Mouse (Mus musculus): ENCODE data around the gene Pdzrn3. TPM values are rescaled to one million over a fixed set of nuclear protein-coding genes. Genes with fewer than 3 reads are reported as not detected.

The Pdzrn3 gene
- total and polyA plus RNA-seq, 2 experiments from 2014 or later = 10.7 to 29.1 TPM

GRCm38 (mm10) chr6:101305543-101305942 is 72.2 kb downstream of the Pdzrn3 start:
- Histone ChIP-seq H3K36me3 (ENCODE audit: insufficient read depth) (no peaks in the 10 kb centered on the region), H3K4me1 (ENCODE audit: insufficient read depth) (peaks cover 5% of the 10 kb centered on the region; the same call in 1 of the 2 replicates), H3K9ac (no peak overlapping the region), H3K27me3 (ENCODE audit: insufficient read depth, low read length) (no peaks in the 10 kb centered on the region), H3K4me3 (ENCODE audit: low read depth, low read length) (no peak overlapping the region), H3K9me3 (ENCODE audit: low read length) (no peaks in the 10 kb centered on the region), H3K4me2 (ENCODE audit: low read depth) (no peak overlapping the region), H3K27ac (ENCODE audit: low read depth, low read length) (no peak overlapping the region)
- DNase-seq (no peak), ATAC-seq (no peak)
- WGBS = 92% methylated on average over 6 of the region's 6 CpGs
- no peak for TF ChIP-seq CTCF (IDR thresholded peaks at IDR 0.05; ENCODE audit: low read depth)

- H3K27me3 ChIP-seq (ENCODE audit: insufficient read depth, low read length) = no peaks in the 10 kb centered on the region
- H3K4me3 ChIP-seq (ENCODE audit: low read depth, low read length) = no peak overlapping the region
- H3K9ac ChIP-seq = no peak overlapping the region
- ATAC-seq (no peak), DNase-seq (no peak)
- 86% methylated on average over 11 of the region's 11 CpGs for WGBS
- no peaks in the 10 kb centered on the region for H3K36me3 ChIP-seq (ENCODE audit: insufficient read depth)
- no peaks in the 10 kb centered on the region for H3K9me3 ChIP-seq (ENCODE audit: low read length)
- no peak for TF ChIP-seq CTCF (IDR thresholded peaks at IDR 0.05; ENCODE audit: low read depth)
- peaks cover 5% of the 10 kb centered on the region; the same call in 1 of the 2 replicates for H3K4me1 ChIP-seq (ENCODE audit: insufficient read depth)
- H3K4me2 ChIP-seq (ENCODE audit: low read depth) = no peak overlapping the region
- H3K27ac ChIP-seq (ENCODE audit: low read depth, low read length) = no peak overlapping the region
Measured at GRCm38 (mm10) chr6:101303959-101304738, 73.5 kb downstream of the Pdzrn3 start.

GRCm38 (mm10) chr6:101303501-101303900 is 74.2 kb downstream of the Pdzrn3 start:
- Histone ChIP-seq H3K4me2 (ENCODE audit: low read depth) (no peak overlapping the region), H3K27ac (ENCODE audit: low read depth, low read length) (no peak overlapping the region), H3K9me3 (ENCODE audit: low read length) (no peaks in the 10 kb centered on the region), H3K4me1 (ENCODE audit: insufficient read depth) (peaks cover 5% of the 10 kb centered on the region; the same call in 1 of the 2 replicates), H3K4me3 (ENCODE audit: low read depth, low read length) (no peak overlapping the region), H3K36me3 (ENCODE audit: insufficient read depth) (no peaks in the 10 kb centered on the region), H3K27me3 (ENCODE audit: insufficient read depth, low read length) (no peaks in the 10 kb centered on the region), H3K9ac (no peak overlapping the region)
- no peak for TF ChIP-seq CTCF (IDR thresholded peaks at IDR 0.05; ENCODE audit: low read depth)
- no peak for DNase-seq
- WGBS = 93% methylated on average over 1 of the region's 1 CpGs
- ATAC-seq = no peak

- no peaks in the 10 kb centered on the region for H3K4me1 ChIP-seq (ENCODE audit: insufficient read depth)
- ATAC-seq (no peak), DNase-seq (no peak)
- no peaks in the 10 kb centered on the region for H3K9me3 ChIP-seq (ENCODE audit: low read length)
- no peak overlapping the region for H3K27ac ChIP-seq (ENCODE audit: low read depth, low read length)
- no peak overlapping the region for H3K4me2 ChIP-seq (ENCODE audit: low read depth)
- H3K9ac ChIP-seq = no peak overlapping the region
- H3K4me3 ChIP-seq (ENCODE audit: low read depth, low read length) = no peak overlapping the region
- H3K27me3 ChIP-seq (ENCODE audit: insufficient read depth, low read length) = no peaks in the 10 kb centered on the region
- no peak for TF ChIP-seq CTCF (IDR thresholded peaks at IDR 0.05; ENCODE audit: low read depth)
- no peaks in the 10 kb centered on the region for H3K36me3 ChIP-seq (ENCODE audit: insufficient read depth)
- 86% methylated on average over 8 of the region's 8 CpGs for WGBS
Measured at GRCm38 (mm10) chr6:101301154-101301553, 76.5 kb downstream of the Pdzrn3 start.

GRCm38 (mm10) chr6:101299434-101299833 is 78.3 kb downstream of the Pdzrn3 start:
- DNase-seq = no peak
- no peak overlapping the region for H3K27ac ChIP-seq (ENCODE audit: low read depth, low read length)
- H3K27me3 ChIP-seq (ENCODE audit: insufficient read depth, low read length) = no peaks in the 10 kb centered on the region
- no peak overlapping the region for H3K9ac ChIP-seq
- H3K9me3 ChIP-seq (ENCODE audit: low read length) = no peaks in the 10 kb centered on the region
- no peaks in the 10 kb centered on the region for H3K4me1 ChIP-seq (ENCODE audit: insufficient read depth)
- no peak for ATAC-seq
- H3K36me3 ChIP-seq (ENCODE audit: insufficient read depth) = no peaks in the 10 kb centered on the region
- H3K4me2 ChIP-seq (ENCODE audit: low read depth) = no peak overlapping the region
- TF ChIP-seq CTCF (IDR thresholded peaks at IDR 0.05; ENCODE audit: low read depth) = no peak
- no peak overlapping the region for H3K4me3 ChIP-seq (ENCODE audit: low read depth, low read length)
- WGBS = 90% methylated on average over 2 of the region's 2 CpGs

GRCm38 (mm10) chr6:101297563-101298520 is 79.9 kb downstream of the Pdzrn3 start:
- 91% methylated on average over 15 of the region's 15 CpGs for WGBS

More at GRCm38 (mm10) chr6:101297563-101298520, 79.9 kb downstream of the Pdzrn3 start:
- no peak overlapping the region for H3K4me2 ChIP-seq (ENCODE audit: low read depth)
- H3K4me1 ChIP-seq (ENCODE audit: insufficient read depth) = no peaks in the 10 kb centered on the region
- TF ChIP-seq CTCF (IDR thresholded peaks at IDR 0.05; ENCODE audit: low read depth) = no peak
- no peak overlapping the region for H3K4me3 ChIP-seq (ENCODE audit: low read depth, low read length)
- no peak overlapping the region for H3K27ac ChIP-seq (ENCODE audit: low read depth, low read length)
- ATAC-seq (no peak), DNase-seq (no peak)
- no peak overlapping the region for H3K9ac ChIP-seq
- no peaks in the 10 kb centered on the region for H3K36me3 ChIP-seq (ENCODE audit: insufficient read depth)
- no peaks in the 10 kb centered on the region for H3K27me3 ChIP-seq (ENCODE audit: insufficient read depth, low read length)
- H3K9me3 ChIP-seq (ENCODE audit: low read length) = no peaks in the 10 kb centered on the region
